Mouse (Mus musculus): ENCODE measurements around the gene Mrps5. TPM values are rescaled to one million over a fixed set of nuclear protein-coding genes. Genes with fewer than 3 reads are reported as not detected.

Mrps5 gene
- total RNA-seq, 1 experiment from 2014 or later, result 148 TPM

DNA sequence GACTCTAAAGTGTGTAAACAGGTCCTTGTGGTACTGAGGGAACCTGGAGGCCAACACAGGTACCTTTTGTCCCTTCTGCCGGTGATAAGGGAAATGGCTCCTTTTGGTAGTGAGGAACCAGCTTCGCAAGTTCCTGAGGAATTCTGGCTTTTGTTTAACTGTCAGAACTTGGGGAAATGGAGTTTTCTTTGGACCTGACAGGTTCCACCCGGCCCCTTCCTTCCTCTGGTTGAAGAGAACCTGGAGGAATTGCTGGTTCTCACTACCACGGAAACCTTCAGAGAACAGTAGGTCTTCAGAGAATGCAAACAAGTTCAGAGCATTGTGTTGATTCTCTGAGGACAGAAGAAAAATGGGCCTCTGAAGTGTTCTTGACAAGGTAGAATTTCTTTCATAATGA is 24.4 kb downstream of the Mrps5 start:
- ATAC-seq (replicated peaks; ENCODE audit: low read depth, poor library complexity, severe bottlenecking), result no peak

DNA sequence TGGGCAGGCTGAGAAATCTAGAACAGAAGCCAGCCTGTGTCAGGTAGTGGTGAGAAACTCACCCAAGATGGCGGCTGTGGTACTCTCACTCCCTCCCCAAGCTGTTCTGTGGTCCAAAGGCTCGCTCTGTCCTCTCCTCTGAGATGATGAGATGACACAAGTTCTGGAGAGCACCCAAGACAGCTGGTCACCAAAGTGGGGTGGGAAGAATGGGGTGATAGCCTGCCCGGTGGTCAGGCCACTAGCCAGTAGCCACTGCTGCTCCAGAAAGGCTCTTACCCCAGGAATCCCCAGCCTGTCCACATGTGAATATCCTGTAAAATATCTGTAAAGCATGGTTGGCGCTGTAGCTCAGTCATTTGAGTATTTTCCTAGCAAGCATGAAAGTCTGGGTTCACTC is 25.3 kb downstream of the Mrps5 start:
- ATAC-seq (replicated peaks; ENCODE audit: low read depth, poor library complexity, severe bottlenecking), result no peak

DNA sequence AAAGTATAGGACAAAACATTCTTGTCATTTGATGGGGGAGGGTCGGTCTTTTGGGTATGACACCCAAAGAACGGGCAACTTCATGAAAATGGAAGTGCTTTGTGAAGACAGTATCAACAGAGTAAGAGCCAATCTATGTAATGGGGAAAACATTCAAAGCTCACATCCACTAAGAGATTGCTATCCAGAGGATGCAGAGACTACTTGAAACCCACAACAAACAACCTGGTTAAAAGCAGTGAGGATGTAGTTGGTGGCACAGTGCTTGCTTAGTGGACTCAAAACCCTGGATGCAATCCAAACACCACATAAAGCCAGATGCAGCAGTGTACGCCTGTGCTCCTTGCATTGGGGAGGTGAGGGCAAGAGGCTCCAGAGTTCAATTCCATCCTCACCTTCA is 32.3 kb downstream of the Mrps5 start:
- no peak for ATAC-seq (replicated peaks; ENCODE audit: low read depth, poor library complexity, severe bottlenecking)

DNA sequence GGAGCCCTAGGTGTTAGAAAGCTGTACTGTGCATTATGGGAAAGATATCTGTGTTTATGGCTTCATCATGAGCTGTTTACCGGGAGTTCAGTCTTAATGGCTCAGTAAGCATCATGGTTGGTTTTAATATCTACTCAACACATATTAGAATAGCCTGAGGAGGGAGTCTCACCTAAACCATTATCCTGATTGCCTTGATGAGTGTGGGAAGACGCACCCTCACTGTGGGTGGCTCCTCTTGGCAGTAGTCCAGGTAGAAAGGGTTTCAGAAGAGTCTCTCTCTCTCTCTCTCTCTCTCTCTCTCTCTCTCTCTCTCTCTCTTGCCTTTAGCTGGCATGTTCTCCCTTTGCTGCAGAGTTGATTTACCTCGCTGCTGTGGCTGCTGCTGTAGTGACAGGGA is 35.0 kb downstream of the Mrps5 start:
- no peak for ATAC-seq (replicated peaks; ENCODE audit: low read depth, poor library complexity, severe bottlenecking)

DNA sequence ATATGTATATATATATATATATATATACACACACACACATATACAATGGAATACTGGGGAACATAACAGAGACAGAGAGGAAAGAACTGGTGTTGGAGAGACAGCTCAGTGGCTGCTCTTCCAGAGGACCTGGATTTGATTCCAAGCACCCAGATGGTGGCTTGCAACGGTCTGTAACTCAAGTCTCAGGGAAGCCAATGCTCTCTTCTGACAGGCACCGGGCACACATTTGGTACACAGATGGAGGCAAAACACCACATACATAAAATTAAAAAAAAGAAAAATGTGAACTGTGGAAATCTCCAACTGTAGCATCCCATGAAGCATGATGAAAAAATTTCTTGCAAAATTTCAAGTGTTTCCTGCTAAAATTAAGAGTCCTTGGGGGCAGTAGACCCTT is 37.8 kb downstream of the Mrps5 start:
- ATAC-seq (replicated peaks; ENCODE audit: low read depth, poor library complexity, severe bottlenecking), result no peak

DNA sequence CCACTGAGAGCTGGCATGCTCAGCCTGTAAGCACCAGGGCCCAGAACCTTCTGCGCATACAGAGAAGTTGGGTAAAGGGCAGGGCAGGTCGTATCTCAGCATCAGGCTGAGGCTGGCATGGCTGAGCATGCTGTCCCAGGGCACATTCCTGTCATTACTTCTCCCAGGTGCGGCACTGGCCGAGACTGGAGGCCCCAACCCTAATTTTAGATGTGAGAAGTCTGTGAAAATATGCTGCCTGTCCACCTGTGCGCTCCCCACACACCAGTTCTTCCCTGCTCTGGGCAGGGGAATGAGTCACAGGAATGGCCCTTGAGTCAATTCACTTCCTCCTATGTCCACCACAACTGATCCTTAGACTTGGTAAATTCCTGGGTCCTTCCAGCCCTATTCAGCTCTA is 38.6 kb downstream of the Mrps5 start:
- ATAC-seq (replicated peaks; ENCODE audit: low read depth, poor library complexity, severe bottlenecking), result no peak

DNA sequence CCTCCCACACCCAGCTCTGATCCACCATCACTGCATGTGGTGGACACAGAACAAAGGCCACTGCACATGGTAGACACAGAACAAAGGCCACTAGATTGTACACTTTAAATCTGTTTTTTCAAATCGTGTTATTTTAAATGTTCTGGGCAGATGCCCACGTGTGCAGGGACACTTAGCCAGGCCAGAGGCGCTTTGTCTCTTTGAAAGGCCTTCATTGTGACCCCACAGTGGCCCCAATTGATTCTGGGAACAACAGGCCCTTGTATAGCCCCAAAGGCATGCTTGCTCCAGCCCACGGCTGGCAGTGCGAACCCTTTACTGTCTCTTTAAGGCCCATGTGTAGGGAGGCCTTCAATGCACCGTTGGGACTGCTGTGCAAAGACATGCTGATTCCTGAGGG is 40.3 kb downstream of the Mrps5 start:
- ATAC-seq (replicated peaks; ENCODE audit: low read depth, poor library complexity, severe bottlenecking), result no peak

DNA sequence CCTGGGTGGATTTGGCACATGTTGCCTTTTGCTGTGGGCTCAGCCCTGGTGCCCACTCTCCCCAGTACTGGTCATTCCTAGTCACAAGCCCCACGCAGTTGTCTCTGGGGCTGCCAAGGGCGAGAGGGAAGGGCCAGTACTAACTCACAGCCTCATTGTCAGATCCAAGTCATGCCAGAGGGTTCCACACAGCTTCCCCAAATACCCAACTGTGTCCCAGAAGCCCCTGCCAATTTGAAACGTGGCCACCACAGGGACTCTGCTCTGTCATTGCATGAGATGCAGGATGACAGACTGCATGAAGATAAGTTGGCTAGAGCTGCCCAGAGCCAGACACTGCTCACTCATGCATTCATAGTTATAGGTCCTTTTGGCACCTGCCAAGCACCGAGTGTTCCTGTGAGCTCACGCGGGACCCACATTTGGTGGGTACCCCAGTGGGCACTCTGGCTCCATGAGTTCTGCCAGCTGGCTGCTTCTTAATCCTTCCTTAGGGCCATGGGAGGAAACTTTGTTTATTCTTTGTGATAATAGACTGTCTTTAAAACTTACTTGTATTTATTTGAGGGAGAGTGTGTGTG is 41.1 kb downstream of the Mrps5 start:
- ATAC-seq (replicated peaks; ENCODE audit: low read depth, poor library complexity, severe bottlenecking), result no peak

DNA sequence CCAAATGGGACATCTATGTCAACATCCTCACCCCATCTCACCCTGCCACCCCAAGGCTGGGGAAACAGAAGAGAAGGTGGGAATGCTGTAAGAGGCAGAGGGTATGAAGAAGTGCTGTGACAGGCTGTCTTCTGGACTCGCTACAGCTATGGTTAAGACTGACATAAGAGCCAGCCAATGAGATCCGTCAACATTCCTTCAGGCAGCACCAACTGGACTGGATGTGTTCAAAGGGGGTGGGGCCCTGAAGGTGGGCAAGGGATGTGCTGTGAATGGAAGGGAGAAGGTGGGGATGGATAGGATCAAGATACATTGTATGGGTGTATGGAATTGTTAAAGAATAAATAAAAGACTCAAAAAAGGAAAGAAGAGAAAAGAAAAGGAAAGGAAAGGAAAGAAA is 45.6 kb downstream of the Mrps5 start:
- ATAC-seq (replicated peaks; ENCODE audit: low read depth, poor library complexity, severe bottlenecking), result no peak

DNA sequence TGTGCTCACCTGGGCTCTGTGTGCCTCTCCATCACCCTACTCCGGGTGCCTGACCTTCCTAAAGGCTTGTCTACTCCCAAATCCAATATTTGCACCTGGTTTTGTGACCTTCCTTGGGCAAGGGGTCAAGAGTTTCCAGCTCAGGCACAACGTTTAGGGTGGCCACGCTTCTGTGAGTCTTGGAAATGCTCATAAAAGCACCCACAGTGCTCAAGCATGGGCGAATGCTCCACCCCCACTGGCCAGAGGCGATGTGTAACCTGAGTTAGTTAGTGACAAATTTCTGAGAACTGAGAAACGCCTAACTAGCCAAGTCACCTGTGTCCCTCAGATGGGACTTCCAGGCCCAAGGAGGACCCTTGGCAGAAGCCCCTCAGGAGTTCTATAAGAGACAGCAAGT is 48.6 kb downstream of the Mrps5 start:
- no peak for ATAC-seq (replicated peaks; ENCODE audit: low read depth, poor library complexity, severe bottlenecking)

DNA sequence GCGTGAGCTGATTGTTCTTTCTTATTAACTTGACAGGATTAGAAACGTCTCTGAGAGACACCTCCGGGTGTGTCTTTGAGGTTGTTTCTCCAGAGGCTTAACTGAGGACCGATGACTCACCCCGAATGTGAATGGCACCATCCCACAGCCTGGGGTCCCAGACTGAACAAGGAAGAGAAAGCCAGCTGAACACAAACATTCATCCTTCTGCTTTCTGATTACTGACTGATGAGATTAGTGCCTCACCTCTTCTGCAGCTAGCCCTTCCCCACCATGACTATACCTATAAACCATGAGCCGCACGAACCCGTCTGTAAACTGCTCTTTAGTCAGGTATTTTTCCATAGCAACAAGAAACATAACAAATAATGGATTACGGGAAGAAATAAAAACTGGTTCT is 52.0 kb downstream of the Mrps5 start:
- ATAC-seq (replicated peaks; ENCODE audit: low read depth, poor library complexity, severe bottlenecking), result no peak

DNA sequence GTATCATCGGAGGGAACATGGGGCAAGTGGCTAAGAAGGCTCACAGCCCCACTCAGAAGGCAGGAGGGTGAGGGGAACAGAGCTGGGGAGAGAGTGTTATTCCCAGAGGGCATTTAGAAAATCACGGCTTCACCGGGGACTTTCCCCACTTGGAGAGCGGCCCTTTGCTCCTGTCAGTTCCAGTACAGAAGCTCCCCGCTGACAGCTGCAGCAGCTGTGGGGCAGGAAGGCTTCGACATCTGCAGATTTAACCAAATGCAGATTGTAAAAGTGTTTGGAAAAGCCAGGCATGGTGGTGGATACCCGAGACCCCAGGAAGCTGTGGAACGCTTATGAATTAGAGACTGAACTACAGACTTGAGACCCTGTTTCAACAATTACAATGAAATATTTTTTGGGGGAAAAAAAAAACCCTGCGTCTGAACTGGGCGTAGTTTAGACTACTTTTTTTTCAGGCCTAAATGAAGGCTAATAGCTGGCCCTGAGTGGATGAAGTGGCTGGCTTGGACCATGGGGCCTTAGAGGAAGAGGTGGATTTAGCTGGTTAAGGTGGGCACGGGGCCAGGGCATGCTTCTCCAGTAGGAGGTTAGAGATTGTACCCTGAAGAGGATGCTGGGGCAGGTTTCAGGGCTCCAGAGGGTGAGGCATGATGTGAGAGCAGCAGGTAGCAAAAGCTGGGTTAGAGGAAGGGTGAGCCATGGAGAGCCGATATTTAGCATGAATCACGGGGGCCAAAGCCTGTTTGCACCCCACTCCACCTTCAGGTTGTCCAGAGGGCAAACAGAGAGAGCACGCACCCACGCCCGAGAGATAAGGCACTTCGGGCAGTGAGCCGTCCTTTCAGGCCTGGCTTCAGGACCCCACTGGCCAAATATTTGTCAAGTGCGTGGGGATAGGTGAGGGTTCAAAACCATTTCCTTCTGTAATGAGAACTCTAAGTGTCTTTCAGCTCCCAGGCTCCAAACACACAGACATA is 57.0 kb downstream of the Mrps5 start:
- no peak for ATAC-seq (replicated peaks; ENCODE audit: low read depth, poor library complexity, severe bottlenecking)

DNA sequence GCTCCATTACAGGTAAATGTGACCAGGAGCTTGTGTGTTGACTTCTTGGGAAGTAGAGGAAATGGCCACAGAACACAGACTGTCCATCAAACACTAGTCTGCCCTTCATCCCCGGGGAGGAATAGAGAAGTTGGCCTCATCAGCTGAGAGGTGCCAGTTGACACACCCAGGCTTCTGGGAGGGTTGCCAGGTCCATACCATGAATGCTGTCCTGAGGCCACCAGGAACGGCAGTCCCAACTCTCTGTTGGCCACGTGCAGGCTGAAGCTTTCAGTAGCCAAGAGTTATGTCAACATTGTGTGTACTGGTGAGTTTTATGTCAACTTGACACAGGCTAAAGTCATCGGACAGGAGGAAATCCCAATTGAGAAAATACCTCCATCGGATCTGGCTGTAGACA is 59.9 kb downstream of the Mrps5 start:
- no peak for ATAC-seq (replicated peaks; ENCODE audit: low read depth, poor library complexity, severe bottlenecking)

DNA sequence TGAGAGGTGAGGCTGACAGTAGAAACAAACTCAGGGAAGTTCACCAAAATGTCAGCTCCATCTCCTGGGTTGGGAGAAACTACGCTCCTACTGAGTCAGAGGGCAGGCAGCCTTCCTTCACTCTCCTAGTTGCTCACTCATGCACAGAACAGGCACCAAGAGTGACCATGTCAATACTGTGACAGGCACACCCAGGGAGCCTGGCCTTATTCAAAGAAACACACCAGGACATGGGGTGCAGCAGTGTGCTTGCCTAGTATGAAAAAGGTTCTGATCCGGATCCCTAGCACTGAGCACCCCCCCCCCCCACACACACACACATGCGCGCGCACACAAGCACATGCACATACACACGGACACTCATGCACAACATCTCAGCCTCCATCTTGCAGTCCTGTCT is 61.1 kb downstream of the Mrps5 start:
- no peak for ATAC-seq (replicated peaks; ENCODE audit: low read depth, poor library complexity, severe bottlenecking)

DNA sequence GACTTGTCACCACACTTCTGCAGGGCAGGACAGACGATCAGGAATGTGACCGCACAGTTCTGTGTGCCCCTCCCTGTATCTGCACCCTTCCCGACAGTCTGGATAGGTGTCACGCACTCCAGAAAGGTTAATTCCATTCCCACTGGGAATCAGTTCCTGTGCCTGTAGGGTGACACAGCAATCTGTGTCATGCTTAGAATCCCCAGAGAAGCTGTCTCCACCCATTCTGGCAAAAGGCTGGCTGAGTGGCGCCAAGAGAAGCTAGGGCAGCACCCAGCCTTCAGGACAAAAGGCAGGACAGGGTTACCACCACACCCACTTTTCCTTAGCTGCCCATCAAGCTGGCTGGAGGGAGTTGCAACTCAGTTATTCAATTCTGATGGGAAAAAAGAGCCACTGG is 62.9 kb downstream of the Mrps5 start:
- no peak for ATAC-seq (replicated peaks; ENCODE audit: low read depth, poor library complexity, severe bottlenecking)

DNA sequence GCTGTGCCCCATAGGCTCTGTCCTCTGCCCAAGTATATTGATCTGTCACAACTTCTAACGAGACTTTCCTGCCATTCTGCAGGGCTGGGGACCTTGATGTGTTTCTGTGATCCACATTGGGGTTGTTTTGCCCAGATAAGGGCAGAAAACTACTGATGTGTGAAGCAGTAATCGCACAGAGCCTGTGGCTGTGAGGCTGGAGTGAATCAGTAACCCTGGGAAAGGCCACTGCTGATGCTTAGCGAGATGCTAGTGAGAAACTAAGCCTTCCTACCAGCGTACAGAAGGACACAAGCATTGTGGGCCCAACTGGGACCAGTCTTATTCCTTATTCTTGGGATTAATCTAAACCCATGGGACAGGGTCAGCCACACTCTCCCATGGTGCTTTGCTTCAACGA is 64.6 kb downstream of the Mrps5 start:
- ATAC-seq (replicated peaks; ENCODE audit: low read depth, poor library complexity, severe bottlenecking), result no peak

DNA sequence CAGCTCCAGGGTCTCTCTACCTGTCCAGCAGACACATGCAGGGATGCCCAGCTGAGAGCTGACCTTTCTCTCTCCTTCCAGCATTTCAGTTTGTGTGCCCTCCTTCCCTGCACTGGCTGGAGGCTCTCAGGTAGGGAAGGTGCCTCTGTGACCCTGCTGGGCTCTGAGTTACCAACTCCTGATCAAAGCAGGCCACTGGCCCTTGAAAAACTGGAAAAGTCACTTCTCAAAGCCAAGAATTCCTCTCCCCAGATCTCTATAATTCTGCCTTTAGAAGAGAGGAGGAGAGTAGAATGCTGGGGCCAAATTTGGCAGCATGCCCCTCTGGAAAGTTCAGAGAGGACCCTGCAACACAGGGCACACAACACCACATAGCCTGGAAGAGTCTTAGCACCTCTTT is 65.3 kb downstream of the Mrps5 start:
- no peak for ATAC-seq (replicated peaks; ENCODE audit: low read depth, poor library complexity, severe bottlenecking)

DNA sequence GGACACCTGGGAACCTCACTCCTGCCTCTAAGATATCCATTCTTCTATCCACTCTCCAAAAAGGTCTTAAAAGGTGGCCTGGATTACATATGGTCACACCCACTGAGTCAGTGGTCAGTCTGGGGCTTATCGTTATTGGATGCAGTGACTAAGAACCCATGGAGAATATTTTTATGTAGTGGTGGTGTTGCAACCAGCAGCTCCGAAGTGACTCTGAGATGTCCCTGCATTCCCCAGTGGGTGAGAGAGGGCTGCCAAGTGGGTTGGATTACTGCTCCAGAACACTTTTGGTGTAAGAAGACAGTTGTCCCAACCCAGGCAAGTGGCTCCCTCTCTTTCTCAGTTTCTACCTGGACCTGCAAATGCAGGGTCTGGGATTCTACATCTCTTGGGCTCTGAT is 65.8 kb downstream of the Mrps5 start:
- ATAC-seq (replicated peaks; ENCODE audit: low read depth, poor library complexity, severe bottlenecking), result no peak

DNA sequence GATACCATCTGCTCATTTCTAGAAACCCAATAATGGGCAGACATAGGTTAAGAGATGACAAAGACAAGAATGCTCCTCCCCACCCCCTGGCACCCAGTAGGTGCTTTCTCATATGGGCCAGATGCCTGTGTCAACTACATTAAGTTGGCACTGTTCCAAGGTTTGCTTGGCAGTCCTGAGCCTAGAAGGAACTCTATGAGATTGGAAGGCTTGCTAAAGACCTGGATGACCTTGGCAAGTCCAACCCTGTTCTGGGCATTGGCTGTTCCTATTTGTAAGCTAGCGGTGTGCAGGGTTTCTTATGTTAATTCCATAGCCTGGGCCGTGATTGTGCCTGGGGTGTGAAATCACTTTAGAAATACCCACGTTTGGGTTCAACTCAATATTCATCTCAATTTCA is 67.8 kb downstream of the Mrps5 start:
- ATAC-seq (replicated peaks; ENCODE audit: low read depth, poor library complexity, severe bottlenecking), result no peak

DNA sequence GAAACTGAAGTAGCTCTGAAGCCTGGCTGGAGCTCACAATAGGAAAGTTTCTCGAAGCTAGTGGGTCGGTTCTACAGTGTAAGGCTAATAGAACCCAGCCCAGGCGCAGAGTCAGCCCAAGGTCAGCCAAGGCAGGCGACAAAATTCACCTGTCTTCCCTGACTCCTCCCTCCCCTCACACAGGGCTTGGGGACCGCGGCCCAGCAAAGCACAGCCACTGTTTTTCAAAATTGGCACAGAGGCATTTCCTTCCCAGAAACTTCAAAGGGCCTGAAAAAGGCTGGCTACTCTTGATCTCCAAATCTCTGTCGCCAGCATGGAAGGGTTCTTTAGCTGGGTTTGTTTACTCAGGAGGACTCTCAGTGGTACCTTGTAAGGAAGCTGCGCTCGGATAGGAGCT is 68.4 kb downstream of the Mrps5 start:
- ATAC-seq (replicated peaks; ENCODE audit: low read depth, poor library complexity, severe bottlenecking), result no peak

DNA sequence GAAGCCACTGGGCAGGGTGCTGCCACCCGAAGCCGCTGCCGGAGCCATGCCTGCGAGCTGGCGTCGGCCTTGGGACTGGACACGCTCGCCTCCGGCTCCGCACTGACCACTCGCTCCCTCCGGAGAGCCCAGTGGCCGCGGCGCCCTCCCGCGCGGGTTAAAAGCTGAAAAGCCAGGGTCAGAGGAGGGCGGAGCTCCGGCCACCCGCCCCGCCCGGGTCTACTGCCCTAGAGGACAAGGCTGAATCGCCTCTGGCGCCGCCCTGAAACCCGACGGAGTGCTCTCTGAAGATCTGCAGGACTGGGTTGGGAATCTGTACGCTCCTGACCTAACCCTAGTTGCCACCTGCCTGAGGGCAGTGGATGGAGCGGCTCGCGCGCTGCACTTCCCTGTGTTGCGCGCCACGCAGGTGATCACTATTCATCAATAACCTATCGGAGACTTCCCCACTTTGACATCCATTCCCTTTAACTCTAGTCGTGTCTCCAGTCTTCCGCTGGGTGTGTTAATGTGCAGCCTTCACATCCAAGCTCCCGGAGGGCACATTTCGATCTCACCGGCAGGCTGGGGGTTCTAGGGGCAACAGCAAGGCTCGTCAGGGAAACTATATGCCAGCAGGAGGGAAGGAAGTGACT is 69.2 kb downstream of the Mrps5 start, which contains the start of gene Mal:
TSS of gene Mal (minus strand) at position 610 of the 635 bp plus-strand sequence.
- ATAC-seq (replicated peaks; ENCODE audit: low read depth, poor library complexity, severe bottlenecking), result 0 out of 2 replicates have a peak, but pooled peaks have one; percentile 18
